Mouse (Mus musculus): ENCODE measurements around the gene Katnal1.

The Katnal1 gene

GRCm38 (mm10) chr5:148885821-148886609 lies 43.1 kb downstream of the Katnal1 start:
- DNase-seq (ENCODE audit: low read depth, low spot score) = peak; percentile 52

DNA sequence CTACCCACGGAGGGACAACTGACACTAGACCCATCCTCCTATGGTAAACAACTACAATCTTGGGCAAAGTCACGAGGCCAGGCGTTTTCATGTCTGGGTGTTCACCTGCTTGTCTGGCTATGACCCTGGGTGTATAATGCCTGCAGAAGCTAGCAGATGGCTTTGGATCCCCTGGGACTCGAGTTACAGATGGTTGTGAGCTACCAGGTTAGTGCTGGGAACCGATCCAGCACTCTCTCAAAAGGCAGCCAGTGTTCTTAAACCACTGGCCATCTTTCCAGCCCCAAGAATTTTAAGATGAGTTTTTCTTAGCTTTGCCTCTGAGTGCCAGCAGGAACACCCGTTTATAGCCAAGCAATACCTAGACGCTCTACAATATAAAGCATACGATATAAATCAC lies 45.4 kb downstream of the Katnal1 start:
- DNase-seq (ENCODE audit: low read depth, low spot score) = no peak

- no peak for DNase-seq (ENCODE audit: low read depth, low spot score)
Observed at GRCm38 (mm10) chr5:148879218-148879617, 49.9 kb downstream of the Katnal1 start.

DNA sequence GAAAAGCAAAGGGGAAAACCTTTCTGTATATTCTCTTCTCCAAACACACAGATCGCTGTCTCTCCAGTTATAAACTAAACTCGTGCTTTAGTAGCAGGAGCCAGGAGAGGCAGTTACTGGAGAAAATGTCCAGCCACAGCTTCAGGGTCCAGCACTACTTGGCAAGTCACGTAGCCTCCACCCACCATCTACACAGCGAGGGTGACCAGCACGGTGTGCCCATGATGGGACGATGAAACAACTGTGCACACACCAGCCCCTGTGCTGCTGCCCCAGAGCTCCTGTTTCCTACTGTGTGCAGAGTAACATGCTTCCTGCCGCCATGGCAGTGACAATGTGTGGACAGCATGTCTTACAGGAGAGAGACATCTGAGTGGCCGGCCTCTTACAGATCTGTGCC lies 56.0 kb downstream of the Katnal1 start:
- DNase-seq (ENCODE audit: low read depth, low spot score) = no peak

DNA sequence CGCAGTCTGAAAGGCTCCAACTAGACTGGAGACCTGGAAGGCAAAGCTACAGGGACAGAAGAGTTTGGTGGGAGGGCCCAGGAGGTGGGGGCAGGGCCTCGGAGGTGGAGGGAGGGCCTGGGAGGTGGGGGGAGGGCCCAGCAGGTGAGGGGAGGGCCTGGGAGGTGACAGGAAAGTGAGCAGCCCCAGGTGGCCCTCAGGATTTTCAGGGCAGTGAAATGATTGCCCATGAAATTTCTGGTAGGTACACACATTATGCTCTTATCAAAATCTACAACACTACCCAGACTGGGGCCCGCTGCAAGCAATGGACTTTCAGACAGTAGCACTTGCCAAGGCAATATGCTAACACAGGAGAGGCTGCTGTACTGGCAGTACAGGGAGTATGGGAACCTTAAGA lies 59.5 kb downstream of the Katnal1 start:
- no peak for DNase-seq (ENCODE audit: low read depth, low spot score)

DNA sequence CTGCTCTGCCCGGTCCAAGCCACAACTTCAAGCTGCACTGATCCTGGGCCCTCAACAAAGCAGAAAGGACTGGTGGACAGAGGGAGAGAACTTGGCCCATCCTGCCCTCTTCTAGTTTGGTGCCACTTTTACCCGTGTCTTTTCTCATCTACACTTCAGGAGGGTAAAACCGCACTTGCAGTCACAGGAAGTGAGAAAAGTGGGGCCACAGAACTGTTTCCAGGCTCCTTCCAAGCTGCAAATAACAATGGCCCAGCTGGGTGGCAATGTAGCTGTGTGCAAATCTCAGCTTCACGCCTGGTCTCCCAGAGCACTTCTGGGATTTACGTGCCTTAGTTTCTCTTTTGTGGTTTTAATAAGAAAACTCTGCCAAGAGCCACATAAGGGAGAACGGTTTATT lies 61.4 kb downstream of the Katnal1 start:
- DNase-seq (ENCODE audit: low read depth, low spot score) = no peak

DNA sequence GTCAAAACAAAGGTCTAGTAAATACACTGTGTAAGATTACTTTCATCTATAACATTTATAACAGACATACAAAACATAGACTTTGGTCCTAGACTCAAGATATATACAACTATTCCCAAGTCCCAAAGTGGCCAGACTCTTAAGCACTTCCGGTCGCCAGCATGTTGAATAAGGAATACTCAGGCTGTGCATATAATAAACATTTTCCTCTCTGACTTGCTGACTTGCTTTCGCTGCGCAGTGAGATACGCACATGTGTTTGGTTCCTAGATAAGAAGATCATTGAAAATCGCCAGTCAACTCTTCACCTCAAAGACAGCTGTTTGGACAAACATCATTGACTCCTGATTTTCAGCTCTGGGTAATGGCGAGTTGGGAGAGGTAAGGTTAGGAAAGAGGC lies 61.9 kb downstream of the Katnal1 start:
- DNase-seq (ENCODE audit: low read depth, low spot score) = no peak

GRCm38 (mm10) chr5:148866571-148866970 lies 62.5 kb downstream of the Katnal1 start:
- no peak for DNase-seq (ENCODE audit: low read depth, low spot score)

DNA sequence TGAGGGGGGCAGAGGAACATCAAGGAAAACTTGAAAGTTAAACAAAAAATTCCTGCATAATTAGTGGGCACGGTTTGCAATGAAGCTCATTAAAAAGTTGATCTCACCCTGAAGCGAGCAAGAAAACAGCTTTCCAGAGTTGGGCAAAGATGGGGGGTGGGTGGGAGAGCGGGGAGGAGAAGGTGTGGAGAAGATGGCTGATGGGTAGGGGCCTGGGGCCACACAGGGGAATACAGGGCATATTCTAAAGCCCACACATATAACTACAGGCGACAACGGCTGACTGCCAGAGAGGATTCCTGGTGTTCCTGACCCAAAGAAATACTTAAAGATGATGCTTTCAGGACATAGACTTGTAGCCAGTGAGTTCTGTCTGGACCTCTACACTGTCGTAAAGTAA lies 65.7 kb downstream of the Katnal1 start:
- no peak for DNase-seq (ENCODE audit: low read depth, low spot score)

DNA sequence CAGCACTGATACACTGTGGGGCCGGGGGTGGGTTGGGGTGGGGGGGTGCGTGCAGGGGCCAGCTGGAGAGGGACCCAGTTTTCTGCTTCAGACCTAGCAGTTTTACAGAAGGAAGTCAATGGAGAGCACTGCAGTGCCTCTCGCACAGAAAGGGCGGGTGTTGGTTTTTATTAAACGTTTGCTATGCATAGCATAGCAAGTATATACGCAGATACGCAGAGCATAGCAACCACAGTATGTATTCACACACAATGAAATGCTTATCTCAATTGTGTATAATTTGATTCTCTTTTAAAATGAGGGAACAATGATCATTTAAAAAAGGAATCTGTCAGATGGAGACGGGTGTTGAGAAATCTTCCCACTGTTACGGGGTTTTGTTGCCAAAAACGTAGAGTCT lies 66.3 kb downstream of the Katnal1 start:
- DNase-seq (ENCODE audit: low read depth, low spot score) = no peak

- no peak for DNase-seq (ENCODE audit: low read depth, low spot score)
Observed at GRCm38 (mm10) chr5:148862136-148862535, 67.0 kb downstream of the Katnal1 start.

DNA sequence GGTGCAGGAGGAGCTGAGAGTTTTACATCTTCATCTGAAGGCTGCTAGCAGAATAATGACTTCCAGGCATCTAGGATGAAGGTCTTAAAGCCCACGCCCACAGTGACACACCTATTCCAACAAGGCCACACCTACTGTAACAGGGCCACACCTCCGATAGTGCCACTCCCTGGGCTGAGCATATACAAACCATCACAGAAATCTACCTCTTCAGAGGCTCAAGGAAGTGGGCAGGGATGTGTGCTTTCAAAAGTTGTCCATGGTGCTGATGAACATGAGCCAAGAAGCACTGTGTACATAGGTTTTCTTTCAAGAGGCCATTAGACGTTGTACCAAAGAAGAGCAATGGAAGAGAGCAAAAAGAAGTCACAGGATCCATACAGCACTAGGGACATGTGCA lies 71.6 kb downstream of the Katnal1 start:
- DNase-seq (ENCODE audit: low read depth, low spot score) = no peak

GRCm38 (mm10) chr5:148855047-148855446 lies 74.1 kb downstream of the Katnal1 start:
- no peak for DNase-seq (ENCODE audit: low read depth, low spot score)

DNA sequence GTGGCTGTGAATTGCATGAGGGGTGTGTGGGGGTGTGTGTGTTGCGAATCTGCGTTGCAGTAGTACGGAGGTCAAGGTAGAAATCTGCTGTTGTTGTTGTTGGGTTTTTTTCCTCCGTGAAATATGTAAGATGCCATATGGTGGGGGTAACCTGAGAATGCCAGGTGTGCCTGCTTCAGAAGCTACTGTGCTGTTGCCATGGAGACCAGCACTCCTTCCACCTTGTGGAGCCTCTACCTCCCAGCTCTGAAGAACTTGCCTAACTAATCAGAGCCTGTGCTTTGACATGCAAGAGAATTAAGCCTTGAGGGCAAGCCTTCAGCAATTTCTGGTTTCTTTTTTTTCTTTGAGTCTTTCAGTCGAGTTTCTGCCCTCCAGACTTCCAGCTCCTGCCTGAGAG lies 75.0 kb downstream of the Katnal1 start:
- no peak for DNase-seq (ENCODE audit: low read depth, low spot score)

DNA sequence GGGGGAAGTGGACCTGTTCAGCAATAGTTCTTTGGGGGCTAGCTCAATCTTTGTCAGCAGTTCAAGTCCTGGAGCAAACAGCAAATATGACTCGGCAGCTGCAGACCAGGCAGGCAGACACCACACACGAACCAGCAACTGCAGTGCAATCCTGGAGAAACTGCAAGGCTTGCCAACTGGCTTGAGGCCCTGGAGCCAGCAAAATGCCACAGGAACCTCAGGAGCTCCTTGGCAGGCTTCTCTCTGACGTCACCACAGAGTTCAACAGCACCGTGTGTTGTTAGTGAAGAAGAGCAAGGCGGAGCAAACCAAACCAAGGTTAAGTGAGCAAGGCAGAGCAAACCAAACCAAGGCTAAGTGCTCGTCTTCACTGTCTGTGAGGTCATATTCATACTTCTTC lies 79.6 kb downstream of the Katnal1 start:
- no peak for DNase-seq (ENCODE audit: low read depth, low spot score)

GRCm38 (mm10) chr5:148847032-148847431 lies 82.1 kb downstream of the Katnal1 start:
- DNase-seq (ENCODE audit: low read depth, low spot score) = no peak

GRCm38 (mm10) chr5:148837069-148837468 lies 92.1 kb downstream of the Katnal1 start:
- DNase-seq (ENCODE audit: low read depth, low spot score) = no peak

DNA sequence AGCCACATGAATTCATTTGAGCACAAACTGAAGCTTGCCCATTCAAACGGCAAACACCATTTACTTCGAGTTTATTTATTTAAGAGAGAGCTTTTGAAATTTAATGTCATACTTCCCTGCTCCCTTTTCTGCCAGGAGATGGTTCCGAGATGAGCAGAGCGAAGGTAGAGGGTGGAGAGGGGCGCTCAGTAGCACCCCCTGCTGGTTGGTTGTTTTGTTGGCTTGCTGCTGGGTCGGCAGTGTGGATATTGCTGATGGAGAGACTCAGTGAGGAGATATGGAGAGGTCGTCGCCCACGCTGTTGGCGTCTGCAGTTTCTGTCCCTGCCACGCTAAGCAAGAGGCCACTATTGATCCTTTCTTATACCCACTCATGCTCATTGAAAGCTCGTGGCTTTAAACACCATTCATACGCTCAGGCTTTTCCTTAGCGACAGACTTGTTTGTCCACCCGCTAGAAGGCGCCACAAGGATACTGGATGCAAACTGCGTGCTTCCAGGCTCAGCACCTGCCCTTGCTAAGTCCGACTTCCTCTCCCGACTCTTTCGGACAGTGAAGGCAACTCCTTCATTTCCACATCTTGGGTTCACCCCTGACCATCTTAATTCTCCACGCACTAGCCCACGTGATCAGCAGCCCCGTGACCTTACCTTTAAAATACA lies 97.4 kb downstream of the Katnal1 start:
- DNase-seq (ENCODE audit: low read depth, low spot score) = peak; percentile 54

DNA sequence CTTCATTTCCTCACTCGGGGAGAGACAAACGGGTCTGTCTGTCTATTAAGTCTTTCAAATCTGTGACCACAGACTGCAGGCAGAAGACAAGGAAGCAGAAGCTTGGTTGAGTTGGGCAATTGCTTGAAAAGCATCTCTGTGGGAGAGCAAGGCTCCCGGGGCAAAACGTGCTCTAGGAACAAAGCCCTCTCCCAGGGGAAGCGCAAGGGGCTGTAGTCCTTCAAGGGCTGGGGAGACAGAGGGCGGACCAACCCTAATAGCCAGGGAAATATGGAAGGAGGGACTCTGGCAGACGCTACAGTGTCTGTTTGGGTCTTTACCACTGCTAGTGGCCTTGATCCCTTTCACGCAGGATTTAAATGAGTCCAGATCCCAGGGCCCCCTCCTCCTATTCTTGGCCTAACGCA lies 98.0 kb downstream of the Katnal1 start:
- DNase-seq (ENCODE audit: low read depth, low spot score) = no peak

DNA sequence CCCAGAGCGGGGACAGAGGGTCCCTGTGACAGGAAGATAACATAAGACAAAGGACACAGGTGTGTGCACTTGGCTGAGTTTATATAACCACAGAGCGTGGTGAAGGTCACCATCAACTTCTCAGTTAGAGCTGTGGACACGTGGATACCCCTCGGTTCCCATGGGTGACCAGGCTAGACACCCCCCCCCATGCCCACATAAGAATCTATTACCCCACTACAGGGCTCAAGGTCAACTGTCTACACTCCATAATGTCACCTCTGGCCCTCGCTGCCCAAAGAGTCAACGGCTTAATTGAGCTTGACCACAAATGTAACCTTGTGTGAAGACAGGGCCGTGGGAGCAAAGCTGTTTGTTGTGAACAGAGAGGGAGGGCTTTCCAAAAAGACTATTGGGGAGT lies 103.4 kb downstream of the Katnal1 start:
- no peak for DNase-seq (ENCODE audit: low read depth, low spot score)

DNA sequence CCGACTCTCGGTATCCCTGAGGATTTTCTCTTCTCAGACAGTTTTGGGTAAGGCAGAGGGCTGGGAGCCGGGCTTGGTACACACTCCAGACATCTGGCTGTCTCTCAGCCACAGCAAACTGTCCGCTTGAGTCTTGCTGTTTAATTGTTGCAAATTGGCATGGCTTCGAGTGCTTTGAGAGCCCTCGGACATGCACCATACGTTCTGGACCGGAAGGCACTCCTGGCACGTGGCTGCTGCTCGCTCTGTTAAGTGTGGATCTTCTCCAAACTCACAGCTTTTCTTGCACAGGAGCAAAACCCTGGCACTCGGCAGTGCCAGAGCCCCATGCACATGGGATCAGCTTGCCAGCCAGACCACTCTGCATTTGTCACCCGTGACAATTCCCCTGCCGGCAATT lies 106.3 kb downstream of the Katnal1 start:
- no peak for DNase-seq (ENCODE audit: low read depth, low spot score)

All from embryo, embryonic 11.5 days (tissue).